Comparison of ENCODE assay signal across 8 mouse cellular contexts in genomic region chr1:135729367-135729713, GRCm38 (mm10). TPM values are rescaled to one million over a fixed set of nuclear protein-coding genes. Genes with fewer than 3 reads are reported as not detected.
A peak's percentile ranks its signal among the peaks of the same experiment; 100 is the strongest.
DNase-seq lines count a peak whose midpoint lies in the region; ATAC-seq and TF ChIP-seq lines count a peak whose summit lies in the region.

No protein-coding gene starts in this region.

- peak overlapping the region; percentile 57 for H3K4me3 ChIP-seq in hindbrain, embryonic 15.5 days
- H3K4me3 ChIP-seq in lung, postnatal 0 days (ENCODE audit: low read depth, low read length), result peak overlapping the region; percentile 75

- under 1% methylated on average over 11 of the region's 11 CpGs for WGBS in hindbrain, embryonic 15.5 days
- WGBS in lung, postnatal 0 days, result 0% methylated on average over 11 of the region's 11 CpGs

- peaks cover 31% of the 10 kb centered on the region for H3K4me1 ChIP-seq in hindbrain, embryonic 15.5 days (replicated peaks)
- peaks cover 31% of the 10 kb centered on the region for H3K4me1 ChIP-seq in lung, postnatal 0 days (ENCODE audit: insufficient read depth, low read depth, low read length)

- H3K27me3 ChIP-seq in hindbrain, embryonic 15.5 days, result no peaks in the 10 kb centered on the region
- no peaks in the 10 kb centered on the region for H3K27me3 ChIP-seq in lung, postnatal 0 days (replicated peaks; ENCODE audit: insufficient read depth, low read length)

- TF ChIP-seq CTCF in lung, postnatal 0 days (IDR thresholded peaks at IDR 0.05), result no peak

- peak; percentile 25 for ATAC-seq in frontal cortex, adult (ENCODE audit: low TSS enrichment)
- ATAC-seq in hindbrain, embryonic 15.5 days (ENCODE audit: low FRiP score, low read depth), result no peak; the same call in 1 of the 2 replicates
- ATAC-seq in lung, postnatal 0 days, result peak; percentile 29

- DNase-seq in frontal cortex, postnatal 25 days (ENCODE audit: low spot score in 2 of 2), result no peak
- peak; percentile 18 to 29 for DNase-seq in right cerebral cortex, postnatal 36 days (ENCODE audit: low spot score in 2 of 2)
- DNase-seq in right cerebral cortex, adult 2 months (ENCODE audit: low spot score in 2 of 2), result no peak
- DNase-seq in lung, postnatal 0 days (ENCODE audit: low spot score), result no peak
- DNase-seq in natural killer cell, adult 2 months (ENCODE audit: low spot score in 2 of 2), result no peak
- DNase-seq in c-Kit-positive CD71-positive TER-119-positive erythroid progenitor cells, embryonic 14.5 days (ENCODE audit: low spot score), result no peak

- no peaks in the 10 kb centered on the region for H3K36me3 ChIP-seq in hindbrain, embryonic 15.5 days
- 0 out of 2 replicates have a peak, but pooled peaks cover 3% of the 10 kb centered on the region for H3K36me3 ChIP-seq in lung, postnatal 0 days (ENCODE audit: insufficient read depth, low read length)

- no peaks in the 10 kb centered on the region for H3K9me3 ChIP-seq in hindbrain, embryonic 15.5 days
- H3K9me3 ChIP-seq in lung, postnatal 0 days (ENCODE audit: low read length), result no peaks in the 10 kb centered on the region

- H3K4me2 ChIP-seq in hindbrain, embryonic 15.5 days, result peak overlapping the region; percentile 95
- peak overlapping the region; percentile 75 for H3K4me2 ChIP-seq in lung, postnatal 0 days (replicated peaks; ENCODE audit: low read depth, low read length)

- H3K27ac ChIP-seq in hindbrain, embryonic 15.5 days (replicated peaks), result peak overlapping the region; percentile 45; the same call in 1 of the 2 replicates
- H3K27ac ChIP-seq in lung, postnatal 0 days (ENCODE audit: low read length), result peak overlapping the region; percentile 94

- H3K9ac ChIP-seq in hindbrain, embryonic 15.5 days, result peak overlapping the region; percentile 56
- peak overlapping the region; percentile 93 for H3K9ac ChIP-seq in lung, postnatal 0 days (replicated peaks; ENCODE audit: low read depth)

- no peak for TF ChIP-seq EP300 in lung, postnatal 0 days (IDR thresholded peaks at IDR 0.05)

RNA-seq across cellular contexts. Expression of gene Csrp1, which starts 9.5 kb away (rescaled TPM):
- polyA plus RNA-seq in hindbrain, embryonic 15.5 days (2015; fragmentation: Nextera tagmentation; extraction: Ambion mirVana), result 17.7 and 19.6 TPM in 2 replicates
- 449 and 545 TPM in 2 replicates for polyA plus RNA-seq in lung, postnatal 0 days (2015; fragmentation: Nextera tagmentation; extraction: Ambion mirVana)

RNA-seq across cellular contexts. Expression of gene Phlda3, which starts 36.6 kb away (rescaled TPM):
- polyA plus RNA-seq in hindbrain, embryonic 15.5 days (2015; fragmentation: Nextera tagmentation; extraction: Ambion mirVana), result 34.9 and 39.9 TPM in 2 replicates
- 80.7 and 82.0 TPM in 2 replicates for polyA plus RNA-seq in lung, postnatal 0 days (2015; fragmentation: Nextera tagmentation; extraction: Ambion mirVana)

RNA-seq across cellular contexts. Expression of gene Tnni1, which starts 49.9 kb away (rescaled TPM):
- 1.3 and 1.8 TPM in 2 replicates for polyA plus RNA-seq in hindbrain, embryonic 15.5 days (2015; fragmentation: Nextera tagmentation; extraction: Ambion mirVana)
- polyA plus RNA-seq in lung, postnatal 0 days (2015; fragmentation: Nextera tagmentation; extraction: Ambion mirVana), result 26.1 and 31.2 TPM in 2 replicates

Comparison
In these comparisons a context has a peak if more than half of its experiments do, and no peak if none do; other contexts are left out.
1. DNase-seq: peak in right cerebral cortex, postnatal 36 days (2 of 2); none in frontal cortex, postnatal 25 days (0 of 2), right cerebral cortex, adult 2 months (0 of 2), lung, postnatal 0 days (single experiment), natural killer cell, adult 2 months (0 of 2) and c-Kit-positive CD71-positive TER-119-positive erythroid progenitor cells, embryonic 14.5 days (single experiment).
2. RNA of gene Csrp1, which starts 9.5 kb away (polyA plus RNA-seq): 449 to 545 TPM in lung, postnatal 0 days; 17.7 to 19.6 TPM in hindbrain, embryonic 15.5 days; every median in the first group is over 10 times any median in the second.